Mouse (Mus musculus): ENCODE results near the gene Six1. TPM values are rescaled to one million over a fixed set of nuclear protein-coding genes. Genes with fewer than 3 reads are reported as not detected.

Gene Six1
- polyA plus RNA-seq, 1 experiment from 2014 or later = not detected

DNA sequence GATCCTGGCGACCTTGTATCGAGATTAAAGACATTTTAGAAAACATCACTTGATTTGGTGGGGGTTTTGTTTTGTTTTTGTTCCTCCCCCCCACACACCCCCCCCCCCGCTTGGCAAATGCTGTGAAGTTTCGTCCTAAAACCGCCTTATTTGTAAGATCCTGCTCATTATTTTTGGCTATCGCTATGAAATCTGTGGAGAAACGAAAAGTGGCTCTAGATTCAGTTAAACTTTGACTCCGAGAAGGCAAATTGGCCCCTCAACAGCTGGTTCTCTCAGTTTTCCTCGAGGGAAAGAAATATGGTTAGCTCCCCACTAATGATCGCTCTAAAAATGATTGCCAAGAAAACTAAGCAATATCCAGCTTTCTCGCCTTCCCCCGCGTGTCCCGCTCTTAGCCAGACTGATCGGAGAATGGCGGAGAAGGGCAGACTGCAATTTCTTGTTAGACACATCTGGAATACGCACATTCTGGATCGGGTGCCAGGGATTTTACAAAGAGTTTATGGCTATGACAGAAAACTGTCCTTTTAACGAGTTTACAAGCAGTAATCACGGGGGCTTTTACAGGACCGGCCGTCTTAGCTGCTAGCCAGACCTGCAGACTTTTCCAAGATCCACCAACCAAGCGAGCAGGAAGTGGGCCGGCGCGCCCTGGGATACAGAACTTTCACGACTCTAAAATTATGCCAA, 13.0 kb downstream of the Six1 start:
- Histone ChIP-seq H3K9ac (replicated peaks; ENCODE audit: low read depth, low read length) (no peak overlapping the region), H3K9me3 (ENCODE audit: control insufficient read depth, low read depth, low read length) (no peaks in the 10 kb centered on the region), H3K4me2 (replicated peaks; ENCODE audit: low read depth, low read length) (no peak overlapping the region), H3K4me1 (ENCODE audit: control insufficient read depth, insufficient read depth, low read length) (0 out of 2 replicates have a peak, but pooled peaks cover 4% of the 10 kb centered on the region), H3K27me3 (ENCODE audit: control insufficient read depth, insufficient read depth, low read length) (peaks cover 58% of the 10 kb centered on the region), H3K4me3 (ENCODE audit: low read depth, low read length) (no peak overlapping the region), H3K27ac (ENCODE audit: low read length) (no peak overlapping the region), H3K36me3 (ENCODE audit: control insufficient read depth, insufficient read depth, low read length) (no peaks in the 10 kb centered on the region)
- WGBS = 1% methylated on average over 27 of the region's 27 CpGs
- ATAC-seq (ENCODE audit: insufficient number of reproducible peaks, insufficient read depth, low FRiP score, low read depth) = no peak

DNA sequence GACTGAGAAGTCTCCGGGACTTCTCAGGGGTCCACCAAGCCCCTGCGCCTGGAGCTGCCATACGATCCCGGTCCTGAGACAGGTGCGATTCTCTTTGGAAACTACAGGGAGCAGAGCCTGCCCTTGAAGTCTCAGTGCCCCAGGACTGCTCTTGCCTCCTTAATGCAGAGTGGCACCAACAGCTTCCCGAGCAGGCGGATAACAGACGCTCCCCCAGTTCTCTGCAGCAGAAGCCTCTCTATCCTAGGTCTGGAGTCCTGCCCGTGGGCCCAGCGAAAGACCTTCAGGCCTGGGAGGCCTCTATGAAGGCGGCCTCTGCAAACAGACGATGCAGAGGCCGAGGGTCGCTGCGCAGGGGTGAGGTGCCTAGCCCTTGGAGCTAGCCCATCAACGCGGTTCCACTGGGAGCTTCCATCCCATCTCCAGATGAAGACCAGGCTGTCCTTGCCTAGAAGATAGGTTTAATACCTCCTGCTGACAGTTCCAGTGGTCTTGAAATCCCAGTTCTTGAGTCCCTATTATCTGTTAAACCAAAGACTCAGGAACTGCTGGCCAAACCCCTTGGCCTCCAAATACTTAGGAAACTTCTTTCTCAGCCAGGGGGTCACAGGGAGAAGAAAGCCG, 13.6 kb downstream of the Six1 start:
- Histone ChIP-seq H3K4me1 (ENCODE audit: control insufficient read depth, insufficient read depth, low read length) (no peaks in the 10 kb centered on the region; the same call in 1 of the 2 replicates), H3K27me3 (ENCODE audit: control insufficient read depth, insufficient read depth, low read length) (peaks cover 60% of the 10 kb centered on the region), H3K4me3 (ENCODE audit: low read depth, low read length) (no peak overlapping the region), H3K9me3 (ENCODE audit: control insufficient read depth, low read depth, low read length) (no peaks in the 10 kb centered on the region), H3K4me2 (replicated peaks; ENCODE audit: low read depth, low read length) (no peak overlapping the region), H3K36me3 (ENCODE audit: control insufficient read depth, insufficient read depth, low read length) (no peaks in the 10 kb centered on the region), H3K9ac (replicated peaks; ENCODE audit: low read depth, low read length) (no peak overlapping the region), H3K27ac (ENCODE audit: low read length) (no peak overlapping the region)
- 1% methylated on average over 18 of the region's 18 CpGs for WGBS
- no peak for ATAC-seq (ENCODE audit: insufficient number of reproducible peaks, insufficient read depth, low FRiP score, low read depth)

DNA sequence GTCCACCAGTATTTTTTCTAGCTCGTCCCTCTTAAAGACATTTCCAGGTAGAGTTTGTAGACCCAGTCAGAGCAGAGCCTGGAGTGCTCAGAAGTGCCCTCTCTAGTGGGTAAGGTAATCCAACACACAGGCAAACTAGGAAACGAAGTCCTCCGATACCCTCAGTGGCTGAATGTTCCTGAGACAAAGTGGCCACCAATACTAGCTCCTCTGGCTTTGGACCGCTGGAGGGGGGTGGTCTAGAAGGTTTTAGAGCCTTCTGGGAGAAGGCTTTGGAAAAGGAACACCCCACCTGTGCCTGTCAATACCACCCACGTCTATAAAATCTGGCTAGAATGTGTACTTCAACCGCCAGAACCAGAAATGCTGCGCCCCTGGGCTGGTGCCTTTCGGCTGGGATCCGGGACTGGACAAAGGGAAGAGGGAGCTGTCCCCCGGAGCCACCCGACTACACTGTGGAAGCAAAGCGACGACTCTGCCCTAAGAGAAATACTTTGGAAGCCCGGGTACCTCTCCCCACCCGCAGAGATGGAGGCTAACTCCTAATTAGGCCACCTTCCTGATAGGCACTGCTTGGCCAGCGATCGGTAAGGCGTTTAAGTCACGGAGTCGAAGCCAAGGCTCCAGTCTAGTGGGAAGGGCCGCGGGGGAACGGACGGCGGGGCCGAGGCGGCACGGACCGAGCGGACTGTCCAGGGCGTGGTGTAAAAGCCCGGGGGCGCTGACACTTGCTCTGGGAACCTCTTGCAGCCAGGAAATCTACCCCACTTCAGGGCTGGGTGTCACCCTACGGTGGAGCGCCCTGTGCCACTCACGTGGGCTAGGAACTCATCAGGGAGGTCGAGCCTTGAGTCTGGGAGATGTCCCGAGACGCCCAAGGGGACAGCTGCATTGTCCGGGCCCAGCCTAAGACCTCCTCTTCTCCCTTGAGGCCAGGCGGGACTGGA, 14.4 kb downstream of the Six1 start:
- H3K36me3 ChIP-seq (ENCODE audit: control insufficient read depth, insufficient read depth, low read length) = no peaks in the 10 kb centered on the region
- peak; percentile 23; the same call in 1 of the 2 replicates for ATAC-seq (ENCODE audit: insufficient number of reproducible peaks, insufficient read depth, low FRiP score, low read depth)
- under 1% methylated on average over 41 of the region's 41 CpGs for WGBS
- no peak overlapping the region for H3K4me3 ChIP-seq (ENCODE audit: low read depth, low read length)
- H3K9ac ChIP-seq (replicated peaks; ENCODE audit: low read depth, low read length) = no peak overlapping the region
- no peak overlapping the region for H3K27ac ChIP-seq (ENCODE audit: low read length)
- no peaks in the 10 kb centered on the region; the same call in 1 of the 2 replicates for H3K4me1 ChIP-seq (ENCODE audit: control insufficient read depth, insufficient read depth, low read length)
- no peak overlapping the region for H3K4me2 ChIP-seq (replicated peaks; ENCODE audit: low read depth, low read length)
- H3K9me3 ChIP-seq (ENCODE audit: control insufficient read depth, low read depth, low read length) = no peaks in the 10 kb centered on the region
- H3K27me3 ChIP-seq (ENCODE audit: control insufficient read depth, insufficient read depth, low read length) = peaks cover 66% of the 10 kb centered on the region

DNA sequence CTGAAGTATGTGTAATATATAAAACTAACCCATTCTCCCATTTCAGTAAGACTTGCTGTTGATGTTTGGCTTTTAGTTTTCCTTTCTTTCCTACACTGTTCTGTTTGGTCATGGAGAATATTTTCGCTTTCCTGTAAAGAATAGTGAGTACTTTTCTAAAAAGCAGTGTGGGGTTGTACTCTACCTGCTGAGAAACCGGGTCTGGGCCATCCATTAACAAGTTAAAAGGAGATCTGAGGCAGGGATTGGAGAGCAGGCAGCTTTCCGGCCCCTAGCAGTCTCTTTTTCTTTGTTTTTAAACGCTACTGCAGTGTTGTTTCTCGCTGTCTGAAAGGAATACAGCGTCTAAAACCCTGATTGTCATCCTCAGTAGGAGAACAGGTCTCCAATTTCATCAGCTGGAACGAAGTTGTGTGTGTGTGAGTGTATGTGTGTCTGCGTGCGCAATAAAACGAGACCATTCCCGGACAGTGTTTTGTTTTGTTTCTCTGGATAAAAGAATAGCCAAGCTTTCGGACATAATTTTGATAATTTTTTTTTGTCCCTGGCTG, 15.2 kb downstream of the Six1 start:
- Histone ChIP-seq H3K36me3 (ENCODE audit: control insufficient read depth, insufficient read depth, low read length) (no peaks in the 10 kb centered on the region), H3K4me3 (ENCODE audit: low read depth, low read length) (no peak overlapping the region), H3K27me3 (ENCODE audit: control insufficient read depth, insufficient read depth, low read length) (peaks cover 68% of the 10 kb centered on the region), H3K27ac (ENCODE audit: low read length) (no peak overlapping the region), H3K4me1 (ENCODE audit: control insufficient read depth, insufficient read depth, low read length) (no peaks in the 10 kb centered on the region; the same call in 1 of the 2 replicates), H3K9ac (replicated peaks; ENCODE audit: low read depth, low read length) (no peak overlapping the region), H3K9me3 (ENCODE audit: control insufficient read depth, low read depth, low read length) (no peaks in the 10 kb centered on the region), H3K4me2 (replicated peaks; ENCODE audit: low read depth, low read length) (no peak overlapping the region)
- no peak for ATAC-seq (ENCODE audit: insufficient number of reproducible peaks, insufficient read depth, low FRiP score, low read depth)
- under 1% methylated on average over 12 of the region's 12 CpGs for WGBS

DNA sequence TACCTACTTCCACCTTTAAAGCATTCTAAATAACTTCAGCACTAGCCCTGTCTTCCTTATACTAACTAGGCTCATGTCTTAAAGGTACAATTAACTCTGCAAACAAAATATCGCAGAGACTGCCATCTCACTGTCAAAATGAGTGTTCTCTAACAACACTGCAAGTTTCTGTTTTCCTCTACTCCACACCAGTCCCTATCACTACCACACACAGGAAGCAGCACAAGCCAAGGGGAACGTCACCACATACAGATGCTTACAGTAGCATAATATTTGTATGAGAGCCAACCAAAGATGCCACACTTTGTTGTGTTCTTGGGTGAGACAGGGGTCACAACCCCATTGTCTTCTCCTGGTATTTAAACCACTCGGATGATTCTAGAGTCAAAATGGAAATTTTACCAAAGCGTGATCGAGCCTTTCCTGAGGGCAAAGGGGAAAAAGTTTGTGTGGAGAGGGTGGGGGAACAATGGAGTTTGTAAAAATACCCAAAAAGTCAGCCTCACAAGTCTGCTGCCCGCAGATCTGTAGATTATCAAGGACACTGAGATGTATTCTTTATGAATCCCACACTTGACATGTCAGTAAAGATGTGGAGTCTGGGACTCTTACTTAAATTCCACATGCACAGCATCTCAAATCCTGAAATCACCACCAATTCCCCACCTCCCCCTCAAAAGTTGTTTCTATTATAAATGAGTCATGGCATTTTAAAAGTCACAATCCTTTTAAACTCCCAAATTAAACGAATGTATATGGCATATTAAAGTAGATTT, 16.1 kb downstream of the Six1 start:
- no peak overlapping the region for H3K4me3 ChIP-seq (ENCODE audit: low read depth, low read length)
- no peaks in the 10 kb centered on the region for H3K36me3 ChIP-seq (ENCODE audit: control insufficient read depth, insufficient read depth, low read length)
- no peak overlapping the region for H3K9ac ChIP-seq (replicated peaks; ENCODE audit: low read depth, low read length)
- no peaks in the 10 kb centered on the region for H3K9me3 ChIP-seq (ENCODE audit: control insufficient read depth, low read depth, low read length)
- H3K4me1 ChIP-seq (ENCODE audit: control insufficient read depth, insufficient read depth, low read length) = no peaks in the 10 kb centered on the region; the same call in 1 of the 2 replicates
- peaks cover 67% of the 10 kb centered on the region for H3K27me3 ChIP-seq (ENCODE audit: control insufficient read depth, insufficient read depth, low read length)
- no peak overlapping the region for H3K27ac ChIP-seq (ENCODE audit: low read length)
- no peak overlapping the region for H3K4me2 ChIP-seq (replicated peaks; ENCODE audit: low read depth, low read length)
- WGBS = 9% methylated on average over 7 of the region's 7 CpGs
- no peak for ATAC-seq (ENCODE audit: insufficient number of reproducible peaks, insufficient read depth, low FRiP score, low read depth)

DNA sequence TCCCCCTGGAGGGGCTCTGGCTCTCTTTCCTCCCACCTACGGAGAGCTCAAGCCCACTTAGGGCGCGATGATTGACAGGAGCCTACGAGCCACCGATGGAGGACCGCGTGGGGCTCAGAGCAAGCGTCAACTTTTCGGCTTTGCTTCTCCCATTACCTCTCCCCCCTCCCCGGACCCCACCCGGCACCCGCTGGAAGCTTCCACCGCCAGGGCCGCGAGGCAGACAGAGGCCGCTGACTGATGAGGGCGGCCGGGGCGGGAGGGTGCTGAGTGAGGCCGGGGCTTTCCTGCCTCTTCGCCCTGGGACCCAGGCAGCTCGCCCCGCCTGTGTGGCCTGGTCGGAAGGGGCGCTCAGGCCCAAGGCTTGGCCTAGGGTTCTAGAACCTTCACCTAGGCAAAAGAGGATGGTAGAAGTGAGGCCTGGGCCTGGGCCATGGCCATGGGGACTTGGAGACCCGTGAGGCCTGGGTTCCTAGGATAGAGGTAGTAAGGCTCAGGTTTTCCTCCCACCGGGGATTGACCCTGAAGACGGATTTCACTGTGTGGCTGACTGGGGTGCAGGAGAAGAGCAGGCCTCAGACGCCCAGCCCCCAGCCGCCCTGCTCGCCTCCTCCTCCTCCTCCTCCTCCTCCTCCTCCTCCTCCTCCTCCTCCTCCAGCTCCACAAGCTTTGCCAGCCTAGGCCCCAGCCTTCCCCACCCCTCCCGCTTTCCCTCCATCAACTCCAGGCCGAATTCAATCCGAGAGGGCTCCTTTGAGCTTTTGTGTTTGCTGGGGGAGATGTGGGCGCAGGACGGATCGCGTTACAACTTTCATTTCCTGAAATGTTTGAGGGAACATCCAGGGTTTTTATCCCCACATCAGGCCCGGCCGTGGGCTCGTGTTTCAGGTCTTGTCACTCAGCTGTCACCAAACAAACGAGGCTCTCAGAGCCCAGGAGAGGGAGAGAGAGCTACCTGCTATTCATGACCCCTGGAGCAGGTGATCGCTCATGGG, 18.5 kb downstream of the Six1 start:
- 3% methylated on average over 41 of the region's 43 CpGs for WGBS
- no peaks in the 10 kb centered on the region for H3K9me3 ChIP-seq (ENCODE audit: control insufficient read depth, low read depth, low read length)
- peak overlapping the region; percentile 7; the same call in 1 of the 2 replicates for H3K4me3 ChIP-seq (ENCODE audit: low read depth, low read length)
- no peak overlapping the region for H3K27ac ChIP-seq (ENCODE audit: low read length)
- ATAC-seq (ENCODE audit: insufficient number of reproducible peaks, insufficient read depth, low FRiP score, low read depth) = no peak
- peaks cover 54% of the 10 kb centered on the region for H3K27me3 ChIP-seq (ENCODE audit: control insufficient read depth, insufficient read depth, low read length)
- no peaks in the 10 kb centered on the region for H3K36me3 ChIP-seq (ENCODE audit: control insufficient read depth, insufficient read depth, low read length)
- H3K4me1 ChIP-seq (ENCODE audit: control insufficient read depth, insufficient read depth, low read length) = no peaks in the 10 kb centered on the region; the same call in 1 of the 2 replicates
- no peak overlapping the region for H3K9ac ChIP-seq (replicated peaks; ENCODE audit: low read depth, low read length)
- H3K4me2 ChIP-seq (replicated peaks; ENCODE audit: low read depth, low read length) = peak overlapping the region; percentile 22; the same call in 1 of the 2 replicates

DNA sequence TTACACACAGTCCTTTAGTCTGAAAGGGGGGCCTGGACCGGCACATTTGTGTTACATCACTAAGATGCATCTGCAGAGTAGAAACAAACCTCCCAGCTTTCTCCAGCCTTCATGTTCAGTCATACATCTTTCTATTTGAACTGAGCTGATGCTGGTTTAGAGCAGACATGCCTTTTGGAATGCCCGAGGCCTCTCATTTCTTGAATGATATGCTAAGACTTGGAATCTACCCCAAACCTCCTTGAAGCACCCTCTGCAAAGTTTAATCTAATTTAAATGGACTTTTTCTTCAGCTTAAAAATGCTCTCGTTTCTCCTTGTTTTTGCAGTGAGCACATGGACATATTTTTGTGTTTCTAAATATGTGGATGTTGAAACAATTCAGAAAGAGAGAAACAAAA, 21.0 kb downstream of the Six1 start:
- peaks cover 32% of the 10 kb centered on the region for H3K27me3 ChIP-seq (ENCODE audit: control insufficient read depth, insufficient read depth, low read length)
- no peak for ATAC-seq (ENCODE audit: insufficient number of reproducible peaks, insufficient read depth, low FRiP score, low read depth)
- H3K4me2 ChIP-seq (replicated peaks; ENCODE audit: low read depth, low read length) = no peak overlapping the region
- WGBS = 74% methylated on average over 3 of the region's 3 CpGs
- no peaks in the 10 kb centered on the region for H3K9me3 ChIP-seq (ENCODE audit: control insufficient read depth, low read depth, low read length)
- no peak overlapping the region for H3K9ac ChIP-seq (replicated peaks; ENCODE audit: low read depth, low read length)
- H3K4me3 ChIP-seq (ENCODE audit: low read depth, low read length) = no peak overlapping the region
- H3K27ac ChIP-seq (ENCODE audit: low read length) = no peak overlapping the region
- H3K36me3 ChIP-seq (ENCODE audit: control insufficient read depth, insufficient read depth, low read length) = no peaks in the 10 kb centered on the region
- no peaks in the 10 kb centered on the region; the same call in 1 of the 2 replicates for H3K4me1 ChIP-seq (ENCODE audit: control insufficient read depth, insufficient read depth, low read length)
